Mouse (Mus musculus) T-helper 1 cell (primary cell): ENCODE results near the gene Mlph.

Source experiments
- in situ Hi-C: fragments of 300-600 bp; cut with MboI, MseI; formaldehyde crosslinking; loops from one replicate; pipeline ENCODE4 v1.15.1; 2025; ENCODE audit warnings: high pct_unique_total_duplicates

Gene Mlph

GRCm38 (mm10) chr1:90967583-90967982, 52.7 kb downstream of the Mlph start:
- in situ Hi-C loops: loop anchor here (5.0 kb wide), 1 partner anchor 135 kb away; no protein-coding TSS in a partner anchor

- in situ Hi-C loops: loop anchor here (5.0 kb wide), 1 partner anchor 134 kb away; no protein-coding TSS in a partner anchor
Observed at GRCm38 (mm10) chr1:90968649-90969048, 53.8 kb downstream of the Mlph start.

GRCm38 (mm10) chr1:90969347-90969784, 54.5 kb downstream of the Mlph start, which contains the start of gene Rab17:
TSS of gene Rab17 (minus strand) at chr1:90969661.
- in situ Hi-C loops: loop anchor here (5.0 kb wide), 1 partner anchor 133 kb away; no protein-coding TSS in a partner anchor

- in situ Hi-C loops: loop anchor here (5.0 kb wide), 2 partner anchors 72 to 132 kb away; no protein-coding TSS in a partner anchor
Observed at GRCm38 (mm10) chr1:90969881-90970390, 55.1 kb downstream of the Mlph start.

GRCm38 (mm10) chr1:90972911-90973573, 58.2 kb downstream of the Mlph start:
- in situ Hi-C loops: loop anchor here (5.0 kb wide), 1 partner anchor 69 kb away; no protein-coding TSS in a partner anchor

GRCm38 (mm10) chr1:90973574-90973911, 58.7 kb downstream of the Mlph start:
- in situ Hi-C loops: loop anchor here (5.0 kb wide), 1 partner anchor 69 kb away; no protein-coding TSS in a partner anchor

GRCm38 (mm10) chr1:90974906-90975649, 60.2 kb downstream of the Mlph start:
- in situ Hi-C loops: loop anchor here (5.0 kb wide), 1 partner anchor 67 kb away; no protein-coding TSS in a partner anchor

GRCm38 (mm10) chr1:90975960-90976359, 61.1 kb downstream of the Mlph start:
- in situ Hi-C loops: no loop called here

- in situ Hi-C loops: no loop called here
Observed at GRCm38 (mm10) chr1:90980638-90981330, 65.9 kb downstream of the Mlph start.

GRCm38 (mm10) chr1:90981346-90981745, 66.5 kb downstream of the Mlph start:
- in situ Hi-C loops: no loop called here

- in situ Hi-C loops: no loop called here
Observed at GRCm38 (mm10) chr1:90995916-90996315, 81.0 kb downstream of the Mlph start.

- in situ Hi-C loops: no loop called here
Observed at GRCm38 (mm10) chr1:90997136-90997535, 82.3 kb downstream of the Mlph start.

- in situ Hi-C loops: no loop called here
Observed at GRCm38 (mm10) chr1:90997641-90998040, 82.8 kb downstream of the Mlph start.

GRCm38 (mm10) chr1:90998268-90998890, 83.5 kb downstream of the Mlph start, which contains the start of gene Lrrfip1:
TSS of gene Lrrfip1 (plus strand) at chr1:90998737.
- in situ Hi-C loops: no loop called here

- in situ Hi-C loops: no loop called here
Observed at GRCm38 (mm10) chr1:90998891-90999611, 84.2 kb downstream of the Mlph start.

GRCm38 (mm10) chr1:90999911-91000601, 85.2 kb downstream of the Mlph start:
- in situ Hi-C loops: no loop called here
